Mouse (Mus musculus) megakaryocyte-erythroid progenitor cell, adult 5-6 weeks (primary cell): ENCODE measurements at regions not wholly inside any gene's neighbourhood (a gene's known extent, or its start where the extent isn't known, plus 50 kb on each side); places are given as distances from the start of the nearest gene placed in this dataset.

Source experiments
- ATAC-seq: replicated peaks from 2 replicates; pipeline ENCODE4 v1.8.0; 2016; ENCODE audit warnings: mild to moderate bottlenecking, inconsistent platforms; ENCODE audit not compliant: severe bottlenecking, poor library complexity, low FRiP score, low TSS enrichment

GRCm38 (mm10) chr1:31337087-31337486 lies 114.4 kb downstream of the Pih1d3 start:
- no peak for ATAC-seq

GRCm38 (mm10) chr1:31363971-31364370 lies 141.3 kb downstream of the Pih1d3 start:
- ATAC-seq: no peak

DNA sequence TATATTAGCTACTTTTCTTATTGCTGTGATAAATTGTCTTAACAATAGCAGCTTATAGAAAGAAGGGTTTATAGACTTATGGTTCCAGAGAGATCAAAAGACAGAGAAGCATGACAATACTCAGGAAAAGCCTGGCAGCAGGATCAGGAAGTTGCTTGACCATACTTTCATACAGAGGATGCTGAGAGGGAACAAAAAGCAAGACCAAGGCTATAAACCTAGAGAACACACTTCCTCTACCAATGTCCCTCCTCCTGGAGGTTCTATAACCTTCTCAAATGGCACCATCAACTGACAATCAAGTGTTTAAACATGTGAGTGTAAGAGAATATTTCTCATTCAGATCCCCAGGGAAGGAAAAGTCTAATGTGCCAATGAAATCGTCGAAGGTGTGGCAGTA lies 154.7 kb downstream of the Pih1d3 start:
- ATAC-seq: no peak

DNA sequence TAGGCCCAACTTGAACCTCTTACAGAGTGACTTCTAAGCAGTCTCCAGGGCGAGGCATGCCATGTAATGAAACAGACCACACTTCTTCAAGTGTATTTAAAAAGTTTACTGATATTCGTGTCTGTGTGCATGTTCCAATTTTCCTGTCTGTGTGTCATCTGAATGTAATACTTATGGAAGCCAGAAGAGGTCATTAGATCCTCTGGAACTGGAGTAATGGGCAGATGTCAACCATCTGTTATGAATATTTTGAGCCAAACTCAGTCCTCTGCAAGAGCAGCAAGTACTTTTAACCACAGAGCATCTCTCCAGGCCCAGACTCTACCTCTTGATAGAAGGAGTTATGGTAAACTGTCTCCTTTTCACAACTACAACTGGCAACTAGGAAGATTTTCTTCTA lies 156.4 kb downstream of the Pih1d3 start:
- ATAC-seq: no peak

DNA sequence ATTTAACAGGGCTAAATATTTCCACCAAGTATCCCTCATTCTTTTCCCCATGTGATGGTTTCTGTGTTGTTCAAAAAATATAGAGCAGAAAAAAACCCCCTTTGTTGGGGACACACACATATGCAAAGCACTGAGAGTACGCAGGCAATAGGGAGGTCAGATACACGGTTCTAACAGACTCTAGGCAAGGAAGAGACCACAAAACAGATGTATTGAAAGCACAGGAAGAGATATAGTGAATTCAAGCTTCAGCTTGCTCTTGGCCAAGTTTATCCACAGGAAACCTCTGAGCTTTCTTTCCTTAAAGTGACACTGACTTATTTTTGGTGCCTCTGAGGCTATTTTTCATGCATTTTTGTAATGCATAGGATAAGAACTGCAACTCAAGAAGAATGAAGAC lies 157.7 kb downstream of the Pih1d3 start:
- ATAC-seq: peak; percentile 83

DNA sequence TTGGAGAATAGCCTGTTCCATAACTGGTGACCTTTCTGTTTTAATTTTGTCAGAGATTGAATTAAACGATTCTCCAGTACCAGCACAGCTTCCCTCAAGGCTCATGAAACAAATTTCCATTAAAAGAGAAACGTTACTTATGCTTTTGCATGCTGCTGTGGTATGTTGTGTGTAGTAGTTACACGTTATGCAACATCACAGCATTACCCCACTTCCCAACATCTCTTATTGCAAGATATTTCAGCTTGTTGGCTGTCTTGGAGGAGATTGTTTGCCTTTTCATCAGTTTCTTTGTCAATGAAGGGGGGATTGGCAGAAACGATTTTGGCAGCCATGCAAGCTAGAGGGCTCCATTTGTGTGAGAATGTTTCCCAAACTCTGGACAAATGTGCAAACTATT lies 159.6 kb downstream of the Pih1d3 start:
- ATAC-seq: no peak
